Mouse (Mus musculus) layer of hippocampus, adult 2 months (tissue): ENCODE data around the gene Vmn2r84. TPM values are rescaled to one million over a fixed set of nuclear protein-coding genes. Genes with fewer than 3 reads are reported as not detected.
A peak's percentile ranks its signal among the peaks of the same experiment; 100 is the strongest.
"Not testable (repeated sequence)": the region's sequence is repeated elsewhere in the genome, so short reads cannot be mapped to it uniquely, and the experiment has no call there.

Experiments used
- DNase-seq, 2 experiments: peaks; one replicate each; pipeline ENCODE4 v3.0.0; 2022; ENCODE audit warnings: low spot score in 2 of 2
- H3K27ac ChIP-seq: fragments of 200-600 bp; 2 replicates; pipeline ENCODE4 v1.8.1; 2022
- H3K4me3 ChIP-seq: fragments of 200-600 bp; 2 replicates; pipeline ENCODE4 v1.8.1; 2022; ENCODE audit warnings: mild to moderate bottlenecking
- CTCF ChIP-seq: fragments of 200-600 bp; conservative IDR thresholded peaks from 2 replicates; pipeline ENCODE4 v1.8.1; 2022; ENCODE audit warnings: antibody characterized with exemption, mild to moderate bottlenecking, moderate library complexity
- total RNA-seq, 2 experiments: library from RNA; stranded (reverse); gene quantifications; 2 replicates each; pipeline ENCODE4 v1.2.3; 2021

Gene Vmn2r84
- total RNA-seq, 2 experiments from 2014 or later = 0.13 to 0.20 TPM

GRCm38 (mm10) chr10:130364766-130365165 is 29.4 kb downstream of the Vmn2r84 start:
- no peak overlapping the region for H3K27ac ChIP-seq
- no peak overlapping the region for H3K4me3 ChIP-seq
- no peak for TF ChIP-seq CTCF
- no peak for DNase-seq

GRCm38 (mm10) chr10:130363438-130364164 is 30.5 kb downstream of the Vmn2r84 start:
- DNase-seq = peak; percentile 2 to 12
- TF ChIP-seq CTCF = peak; percentile 79

GRCm38 (mm10) chr10:130344056-130344455 is 50.1 kb downstream of the Vmn2r84 start:
- no peak overlapping the region for H3K4me3 ChIP-seq
- no peak for DNase-seq
- TF ChIP-seq CTCF = no peak

More at GRCm38 (mm10) chr10:130363438-130364164, 30.5 kb downstream of the Vmn2r84 start:
- Histone ChIP-seq H3K27ac (no peak overlapping the region), H3K4me3 (no peak overlapping the region)

GRCm38 (mm10) chr10:130340050-130340449 is 54.1 kb downstream of the Vmn2r84 start:
- DNase-seq, H3K4me3 ChIP-seq, H3K27ac ChIP-seq: not testable (repeated sequence)

More at GRCm38 (mm10) chr10:130344056-130344455, 50.1 kb downstream of the Vmn2r84 start:
- H3K27ac ChIP-seq = no peak overlapping the region

- Histone ChIP-seq H3K27ac (no peak overlapping the region), H3K4me3 (no peak overlapping the region)
- no peak for DNase-seq
- TF ChIP-seq CTCF = no peak
Observed at GRCm38 (mm10) chr10:130337581-130337980, 56.6 kb downstream of the Vmn2r84 start.

DNA sequence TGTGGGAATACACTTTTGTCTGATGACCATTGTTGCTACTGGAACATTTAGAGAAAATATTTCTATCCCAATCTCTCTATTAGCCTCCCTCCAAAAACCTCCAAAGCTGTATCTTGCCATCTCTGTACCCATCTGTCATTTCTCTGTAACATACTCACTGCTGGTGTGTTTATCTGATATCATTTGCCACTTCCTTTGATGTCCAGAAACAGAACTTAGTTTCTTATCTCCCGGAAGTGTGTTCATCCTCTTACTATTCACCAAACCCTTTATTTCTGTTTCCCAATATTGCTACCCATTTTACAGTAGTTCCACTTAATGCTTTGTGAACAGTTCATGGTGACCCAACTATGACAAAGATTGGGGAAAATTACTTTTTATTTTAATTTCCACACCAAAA is 57.7 kb downstream of the Vmn2r84 start:
- Histone ChIP-seq H3K4me3 (no peak overlapping the region), H3K27ac (no peak overlapping the region)
- DNase-seq = no peak
- no peak for TF ChIP-seq CTCF

GRCm38 (mm10) chr10:130330711-130331110 is 63.4 kb downstream of the Vmn2r84 start:
- no peak for DNase-seq
- Histone ChIP-seq H3K27ac (no peak overlapping the region), H3K4me3 (no peak overlapping the region)
- TF ChIP-seq CTCF = no peak

Other genes with a start within 250 kb of the Vmn2r84 start
- gene Olfr825, start 227.6 kb downstream of the Vmn2r84 start, total RNA-seq = not detected
- not detected for gene Olfr826, start 210.1 kb downstream of the Vmn2r84 start, total RNA-seq
- not detected for gene Olfr827, start 179.9 kb downstream of the Vmn2r84 start, total RNA-seq
- gene Neurod4, start 114.1 kb downstream of the Vmn2r84 start, total RNA-seq = under 1 TPM; 0.10 to 0.18 TPM
- 1 to 10 TPM; 1.6 to 1.7 TPM for gene Tespa1, start 71.5 kb downstream of the Vmn2r84 start, total RNA-seq
- gene Vmn2r85, start 35.4 kb upstream of the Vmn2r84 start, total RNA-seq = under 1 TPM; 0.29 to 0.41 TPM
- gene Vmn2r86, start 61.7 kb upstream of the Vmn2r84 start, total RNA-seq = under 1 TPM; 0.17 to 0.18 TPM
- gene Vmn2r87, start 103.1 kb upstream of the Vmn2r84 start, total RNA-seq = under 1 TPM; 0.54 to 0.74 TPM